Mouse (Mus musculus): ENCODE measurements around the gene Ugdh.

Gene Ugdh

GRCm38 (mm10) chr5:65428321-65428720, 7.4 kb downstream of the Ugdh start:
- no peak for DNase-seq (ENCODE audit: low spot score)

DNA sequence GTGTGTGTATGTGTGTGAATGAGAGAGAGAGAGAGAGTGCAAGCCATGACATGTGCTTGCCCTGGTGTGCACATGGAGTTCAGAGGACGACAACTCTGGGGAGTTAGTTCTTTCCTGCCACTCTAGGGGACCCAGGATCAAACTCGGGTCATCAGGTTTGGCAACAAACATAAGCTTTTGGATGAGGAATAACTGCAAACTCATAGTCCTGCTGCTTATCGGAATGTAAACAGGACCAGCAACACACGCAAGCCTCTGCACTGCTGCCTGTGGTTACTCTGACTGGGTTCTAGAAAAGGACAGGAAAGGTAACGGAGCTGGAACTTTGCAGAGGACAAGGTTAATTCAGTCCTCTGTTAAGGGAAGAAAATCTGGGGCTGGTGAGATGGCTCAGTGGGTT, 10.5 kb downstream of the Ugdh start:
- DNase-seq (ENCODE audit: low spot score): no peak

- no peak for DNase-seq (ENCODE audit: low spot score)
Measured at GRCm38 (mm10) chr5:65424215-65424614, 11.5 kb downstream of the Ugdh start.

DNA sequence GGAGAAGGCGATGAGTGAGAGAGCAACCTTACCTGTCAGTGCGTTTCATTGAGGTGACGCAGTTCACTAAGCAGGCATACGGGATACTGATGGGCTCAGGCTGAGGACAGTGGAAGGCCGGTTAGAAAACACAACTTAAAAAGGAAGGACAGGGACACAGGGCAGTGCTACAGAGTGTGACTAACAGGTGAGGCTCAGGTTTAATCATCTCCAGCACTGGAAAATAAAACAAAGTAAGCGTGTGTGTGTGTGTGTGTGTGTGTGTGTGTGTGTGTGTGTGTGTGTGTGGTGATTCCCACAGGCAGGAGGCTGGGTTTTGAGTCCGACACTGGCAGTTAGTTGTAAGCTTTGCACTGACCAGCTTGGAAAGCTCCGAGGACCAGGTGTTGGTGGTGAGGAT, 12.9 kb downstream of the Ugdh start:
- DNase-seq (ENCODE audit: low spot score): no peak

- DNase-seq (ENCODE audit: low spot score): peak; percentile 40
Measured at GRCm38 (mm10) chr5:65420822-65421221, 14.9 kb downstream of the Ugdh start.

DNA sequence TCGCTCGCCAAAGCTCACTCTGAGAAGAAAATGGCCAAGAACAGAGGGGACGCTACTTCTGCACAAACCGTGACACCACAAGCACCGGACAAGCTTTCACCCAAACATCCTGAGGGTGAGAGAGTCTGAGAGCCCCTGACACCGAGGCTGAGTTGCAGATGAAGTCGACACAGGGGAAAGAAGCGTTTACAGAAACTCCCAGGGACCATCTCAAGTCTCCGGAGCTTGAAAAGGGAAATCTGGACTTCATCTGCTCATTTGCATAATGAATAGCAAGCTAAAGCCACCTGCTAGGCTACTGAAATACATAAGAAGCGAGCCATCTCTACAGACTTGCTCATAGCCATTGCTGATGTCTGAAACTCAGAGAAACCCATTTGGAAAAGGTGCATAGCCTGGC, 16.6 kb downstream of the Ugdh start:
- DNase-seq (ENCODE audit: low spot score): no peak

DNA sequence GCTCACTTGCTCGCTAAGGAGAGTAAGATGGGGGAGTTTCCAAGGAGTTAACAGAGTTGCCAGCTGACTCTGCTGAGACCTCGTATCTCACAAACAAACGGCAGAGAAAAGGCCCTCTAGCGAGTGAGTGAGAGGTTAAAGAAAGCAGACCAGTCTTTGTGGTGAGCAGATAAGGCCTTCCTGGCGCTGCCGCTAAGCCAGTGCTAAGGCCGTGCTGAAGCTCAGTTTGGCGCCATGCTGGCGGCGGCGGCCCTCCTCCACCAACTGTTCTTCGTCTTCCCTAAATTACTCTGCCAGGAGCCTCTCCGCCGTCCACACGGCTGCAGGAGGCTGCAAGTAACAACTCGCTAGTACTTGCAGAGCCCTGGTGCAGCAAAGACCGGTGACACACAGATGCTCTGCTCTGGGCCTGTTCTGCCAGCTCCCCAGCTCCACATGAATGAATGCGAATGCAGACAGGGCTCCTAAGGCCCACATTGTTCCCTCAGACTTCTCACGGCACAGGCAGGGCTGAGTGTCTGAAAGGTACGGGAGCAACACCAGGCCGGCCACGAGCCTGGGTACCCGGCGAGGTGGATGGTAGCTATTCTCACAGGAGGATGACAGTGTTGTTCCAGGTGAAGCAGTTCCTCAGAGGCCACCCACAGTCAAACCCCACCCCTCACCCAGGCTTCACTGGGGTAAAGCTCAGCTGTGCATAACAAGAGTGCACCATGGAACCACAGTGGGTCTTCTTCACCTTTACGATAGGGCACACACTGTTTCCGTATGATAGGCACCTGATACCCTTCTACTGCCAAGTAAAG, 19.9 kb downstream of the Ugdh start:
- peak; percentile 81 for DNase-seq (ENCODE audit: low spot score)

DNA sequence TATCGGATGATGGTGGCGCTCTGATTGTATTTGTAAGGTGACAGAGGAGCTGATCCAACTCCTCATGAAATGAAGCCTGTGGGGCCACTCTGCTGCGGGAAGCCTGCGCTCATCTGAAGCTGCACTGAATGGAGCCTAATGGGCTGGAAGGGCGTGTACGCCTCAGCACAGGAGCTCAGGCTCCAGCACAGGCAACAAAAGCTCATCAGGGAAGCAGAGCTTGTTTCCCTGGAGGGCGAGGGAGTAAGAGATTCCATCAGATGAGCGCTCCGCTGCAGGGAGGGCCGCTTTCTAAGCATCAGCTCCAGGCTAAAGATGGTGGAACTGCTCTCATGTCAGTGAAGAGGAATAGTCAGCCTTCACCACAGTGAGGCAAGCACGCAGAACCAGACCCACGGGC, 27.8 kb downstream of the Ugdh start:
- no peak for DNase-seq (ENCODE audit: low spot score)

DNA sequence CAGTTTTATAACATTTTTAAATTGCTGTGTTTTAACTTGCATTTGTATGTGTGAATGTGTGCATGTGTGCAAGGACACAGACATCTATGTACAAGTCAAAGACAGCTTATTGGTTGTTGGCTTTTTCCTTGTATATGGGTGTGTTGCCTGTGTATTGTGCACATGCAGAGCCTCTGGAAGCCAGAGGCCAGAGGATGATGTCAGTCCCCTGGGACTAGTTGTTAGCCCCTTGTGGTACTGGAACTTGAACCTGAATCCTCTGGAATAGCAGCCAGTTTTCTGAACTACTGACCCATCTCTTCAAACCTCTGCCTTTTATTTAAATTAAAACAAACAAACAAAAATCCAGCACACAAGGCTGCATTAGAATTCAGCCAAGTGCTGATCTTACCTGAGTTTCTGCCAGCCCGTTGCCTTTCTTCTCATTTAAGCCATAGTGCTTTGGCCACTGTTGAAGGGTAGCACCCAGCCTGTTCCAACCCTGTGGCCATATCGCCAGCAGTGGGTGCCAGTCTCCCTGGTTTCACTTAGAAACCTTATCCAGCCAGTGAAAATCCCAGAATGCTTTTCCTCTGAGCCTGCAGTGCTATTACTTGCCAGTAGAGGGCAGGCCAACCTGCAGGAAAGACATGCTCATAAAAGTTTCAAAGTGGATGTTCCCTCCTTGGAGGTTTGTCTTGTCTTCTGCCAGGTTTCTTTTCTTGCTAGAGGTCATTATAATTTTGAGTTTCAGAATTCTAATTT, 34.3 kb downstream of the Ugdh start:
- DNase-seq (ENCODE audit: low spot score): peak; percentile 80

DNA sequence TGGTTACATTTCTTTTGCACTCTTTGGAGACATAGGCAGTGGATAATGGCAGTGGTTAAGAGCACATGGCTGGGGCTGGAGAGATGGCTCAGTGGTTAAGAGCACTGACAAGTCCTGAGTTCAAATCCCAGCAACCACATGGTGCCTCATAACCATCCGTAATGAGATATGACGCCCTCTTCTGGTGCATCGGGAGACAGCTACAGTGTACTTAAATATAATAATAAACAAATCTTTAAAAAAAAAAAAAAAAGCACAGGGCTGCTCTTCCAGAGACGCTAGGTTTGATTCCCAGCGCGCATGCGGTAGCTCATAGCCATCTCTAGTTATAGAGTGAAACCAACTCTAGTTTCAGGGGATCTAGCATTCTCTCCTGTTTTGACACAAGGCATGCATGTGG, 41.3 kb downstream of the Ugdh start:
- DNase-seq (ENCODE audit: low spot score): no peak

- peak; percentile 53 for DNase-seq (ENCODE audit: low spot score)
Measured at GRCm38 (mm10) chr5:65391753-65392152, 44.0 kb downstream of the Ugdh start.

DNA sequence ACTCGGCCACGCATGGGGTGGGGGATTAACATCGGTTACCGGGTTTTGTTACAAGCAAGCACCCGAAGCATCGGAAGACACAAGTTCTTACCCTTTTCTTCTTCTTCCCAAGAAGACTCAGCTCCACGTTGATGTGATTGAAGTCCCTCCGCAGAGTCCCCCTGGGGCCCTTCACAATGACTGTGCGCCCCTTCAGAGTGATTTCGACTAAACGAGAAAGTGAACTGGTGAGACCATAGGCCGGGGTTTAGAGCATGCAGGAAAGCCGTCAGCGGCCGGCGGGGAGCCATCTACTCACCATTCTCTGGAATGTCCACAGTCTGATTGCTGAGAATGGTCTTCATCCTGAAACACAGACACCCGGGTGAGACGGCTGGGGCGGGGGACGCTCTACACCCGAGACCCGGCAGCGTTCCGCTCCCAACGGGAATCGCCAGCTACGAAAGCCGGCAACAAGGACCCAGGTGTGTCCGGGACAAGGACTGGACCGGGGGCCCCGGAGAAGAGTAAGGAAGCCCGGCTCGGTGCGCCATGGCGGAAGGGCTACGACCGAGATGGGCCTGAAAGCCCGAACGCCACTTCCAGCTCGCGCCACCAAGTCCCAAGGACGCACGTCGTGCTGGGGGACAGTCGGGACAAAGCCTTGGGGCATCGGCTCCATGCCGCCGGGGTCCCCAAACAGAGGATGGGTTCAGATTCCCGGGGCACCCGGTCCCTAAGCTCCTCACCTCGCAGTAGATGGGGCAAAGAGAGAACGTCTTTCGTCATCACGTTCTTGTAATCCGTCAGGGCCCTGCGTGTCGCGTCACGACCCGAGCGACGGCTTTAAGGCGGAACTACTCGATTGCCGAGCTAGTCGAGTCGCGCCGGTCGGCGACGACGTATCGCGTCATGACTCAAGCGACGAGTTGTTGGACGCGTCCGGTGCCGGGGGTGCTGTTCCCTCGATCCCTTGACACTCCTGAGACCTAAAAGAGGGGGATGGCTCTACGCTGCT, 44.8 kb downstream of the Ugdh start, which contains the start of the genes Rpl9 and Lias:
Gene Rpl9, minus strand, starts transcription at position 797 of the 997 bp plus-strand sequence.
Gene Lias, plus strand, starts transcription at position 850 of the 997 bp plus-strand sequence.
- peak; percentile 97 for DNase-seq (ENCODE audit: low spot score)

GRCm38 (mm10) chr5:65387008-65387867, 48.5 kb downstream of the Ugdh start:
- DNase-seq (ENCODE audit: low spot score): no peak

DNA sequence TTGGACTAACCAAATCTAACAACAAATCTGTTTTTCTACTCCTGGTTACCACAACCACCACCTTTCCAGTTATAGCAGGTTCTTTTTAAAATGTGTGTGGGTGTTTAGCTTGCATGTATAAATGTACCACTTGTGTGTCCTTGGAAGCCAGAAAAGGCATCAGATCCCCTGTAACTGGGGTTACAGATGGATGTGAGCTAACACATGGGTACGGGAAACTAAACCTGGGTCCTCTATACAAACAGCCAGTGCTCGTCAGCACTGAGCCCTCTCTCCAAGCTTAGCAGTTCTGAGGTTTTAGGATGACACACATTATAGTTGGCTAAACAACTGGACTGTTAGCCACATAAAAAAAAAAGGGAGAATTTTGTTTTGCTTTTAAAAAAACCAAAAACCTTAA, 50.0 kb downstream of the Ugdh start:
- no peak for DNase-seq (ENCODE audit: low spot score)

- no peak for DNase-seq (ENCODE audit: low spot score)
Measured at GRCm38 (mm10) chr5:65374746-65375145, 61.0 kb downstream of the Ugdh start.

DNA sequence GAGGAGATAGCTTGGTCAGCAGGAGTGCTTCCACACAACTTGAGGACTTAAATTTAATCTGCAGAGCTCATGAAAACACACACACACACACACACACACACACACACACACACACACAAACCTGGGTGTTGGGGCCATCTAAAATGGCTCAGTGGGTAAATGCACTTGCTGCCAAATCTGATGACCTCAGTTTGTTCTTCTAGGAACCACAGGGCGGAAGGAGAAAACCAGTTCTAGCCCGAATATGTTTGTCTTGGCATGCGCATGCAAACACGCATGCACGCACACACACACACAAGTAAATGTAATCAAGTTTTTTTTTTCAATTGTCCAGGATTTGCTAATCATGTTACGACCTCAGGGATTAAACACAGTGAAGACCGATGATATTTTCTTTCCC, 64.2 kb downstream of the Ugdh start:
- DNase-seq (ENCODE audit: low spot score): no peak

GRCm38 (mm10) chr5:65367837-65368236, 67.9 kb downstream of the Ugdh start:
- no peak for DNase-seq (ENCODE audit: low spot score)
